ENCODE assay signal across 8 mouse cellular contexts in the genomic region with DNA sequence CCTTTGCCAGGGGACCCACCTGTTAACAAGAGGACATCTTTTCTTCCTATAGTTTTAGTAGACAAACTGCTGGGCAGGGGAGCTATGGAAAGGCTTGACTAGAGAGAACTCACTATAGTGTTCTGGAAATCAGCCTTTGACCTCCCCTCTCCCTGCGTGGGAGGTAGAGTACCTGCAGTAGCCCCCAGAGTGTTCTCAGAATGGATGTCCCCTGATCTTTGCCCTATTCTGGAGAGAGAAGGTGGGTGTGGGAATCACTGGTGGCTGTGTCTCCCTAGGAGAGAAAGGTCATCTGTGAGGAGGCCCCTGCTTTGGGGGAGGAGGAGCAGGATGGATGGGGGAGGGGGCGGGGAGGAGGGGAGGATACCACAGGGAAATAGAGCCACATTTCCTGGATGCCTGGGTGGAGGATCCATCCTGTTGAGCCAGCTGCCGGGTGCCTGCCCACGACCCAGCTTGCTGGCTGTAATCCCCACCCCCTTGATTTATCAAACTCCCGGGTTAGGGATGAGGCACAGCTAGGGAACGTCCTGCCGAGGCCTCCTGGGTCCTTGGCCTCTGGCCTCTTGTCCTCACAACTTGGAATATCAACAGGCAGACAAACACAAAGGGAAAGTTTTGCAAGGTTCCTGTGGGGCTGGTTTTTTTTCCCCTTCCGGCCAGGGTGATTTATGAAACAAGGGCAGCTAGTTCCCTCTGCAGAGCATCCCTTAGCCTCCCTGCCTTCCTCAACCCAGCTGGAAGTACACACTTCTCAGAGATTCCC. TPM values are rescaled to one million over a fixed set of nuclear protein-coding genes. Genes with fewer than 3 reads are reported as not detected.
DNase-seq lines count a peak whose midpoint lies in the region; ATAC-seq lines count a peak whose summit lies in the region.

No protein-coding gene starts in this region.

- no peak overlapping the region for H3K4me3 ChIP-seq in midbrain, embryonic 15.5 days
- H3K4me3 ChIP-seq in midbrain, embryonic 14.5 days (replicated peaks; ENCODE audit: low read depth, low read length), result no peak overlapping the region
- peak overlapping the region; percentile 50 for H3K4me3 ChIP-seq in heart, embryonic 15.5 days

- H3K27me3 ChIP-seq in midbrain, embryonic 15.5 days (replicated peaks), result no peaks in the 10 kb centered on the region
- no peaks in the 10 kb centered on the region for H3K27me3 ChIP-seq in midbrain, embryonic 14.5 days (ENCODE audit: control insufficient read depth, insufficient read depth, low read length)
- no peaks in the 10 kb centered on the region for H3K27me3 ChIP-seq in heart, embryonic 15.5 days

- WGBS in midbrain, embryonic 15.5 days, result 15% methylated on average over 8 of the region's 8 CpGs
- WGBS in midbrain, embryonic 14.5 days, result 10% methylated on average over 8 of the region's 8 CpGs
- WGBS in heart, embryonic 15.5 days, result 11% methylated on average over 8 of the region's 8 CpGs

- H3K9ac ChIP-seq in midbrain, embryonic 15.5 days, result no peak overlapping the region
- H3K9ac ChIP-seq in midbrain, embryonic 14.5 days (replicated peaks; ENCODE audit: low read length), result no peak overlapping the region
- no peak overlapping the region; the same call in 1 of the 2 replicates for H3K9ac ChIP-seq in heart, embryonic 15.5 days

- H3K9me3 ChIP-seq in midbrain, embryonic 15.5 days, result no peaks in the 10 kb centered on the region
- no peaks in the 10 kb centered on the region for H3K9me3 ChIP-seq in midbrain, embryonic 14.5 days (ENCODE audit: control insufficient read depth, low read length)
- no peaks in the 10 kb centered on the region for H3K9me3 ChIP-seq in heart, embryonic 15.5 days (replicated peaks)

- H3K27ac ChIP-seq in midbrain, embryonic 15.5 days, result no peak overlapping the region
- H3K27ac ChIP-seq in midbrain, embryonic 14.5 days (replicated peaks; ENCODE audit: low read depth, low read length), result no peak overlapping the region
- peak overlapping the region; percentile 63 for H3K27ac ChIP-seq in heart, embryonic 15.5 days

- 0 out of 2 replicates have a peak, but pooled peaks cover 5% of the 10 kb centered on the region for H3K4me1 ChIP-seq in midbrain, embryonic 15.5 days
- H3K4me1 ChIP-seq in midbrain, embryonic 14.5 days (ENCODE audit: control insufficient read depth, insufficient read depth, low read length), result no peaks in the 10 kb centered on the region
- H3K4me1 ChIP-seq in heart, embryonic 15.5 days (replicated peaks), result peaks cover 17% of the 10 kb centered on the region

- no peak for DNase-seq in midbrain, embryonic 14.5 days
- peak; percentile 75 to 89 for DNase-seq in kidney, postnatal 36 days
- DNase-seq in natural killer cell, adult 2 months (ENCODE audit: low spot score in 2 of 2), result no peak
- no peak for DNase-seq in right cerebral cortex, postnatal 25 days
- no peak for DNase-seq in thymus, postnatal 10 days (ENCODE audit: low spot score in 2 of 2)

- H3K4me2 ChIP-seq in midbrain, embryonic 15.5 days, result peak overlapping the region; percentile 43; the same call in 1 of the 2 replicates
- H3K4me2 ChIP-seq in midbrain, embryonic 14.5 days (ENCODE audit: low read length), result no peak overlapping the region
- H3K4me2 ChIP-seq in heart, embryonic 15.5 days, result peak overlapping the region; percentile 66

- peaks cover 18% of the 10 kb centered on the region for H3K36me3 ChIP-seq in midbrain, embryonic 15.5 days (replicated peaks)
- H3K36me3 ChIP-seq in midbrain, embryonic 14.5 days (ENCODE audit: control insufficient read depth, insufficient read depth, low read length), result peaks cover 43% of the 10 kb centered on the region
- peaks cover 11% of the 10 kb centered on the region; the same call in 1 of the 2 replicates for H3K36me3 ChIP-seq in heart, embryonic 15.5 days

- ATAC-seq in midbrain, embryonic 15.5 days (replicated peaks), result no peak
- no peak for ATAC-seq in midbrain, embryonic 14.5 days (ENCODE audit: low FRiP score, low TSS enrichment)
- ATAC-seq in heart, embryonic 15.5 days (replicated peaks; ENCODE audit: insufficient number of reproducible peaks, insufficient read depth, low FRiP score, low read depth), result no peak
- ATAC-seq in megakaryocyte progenitor cell, adult 5-6 weeks (replicated peaks; ENCODE audit: poor library complexity), result 0 out of 2 replicates have a peak, but pooled peaks have one; percentile 8

RNA-seq across cellular contexts. Expression of a gene that starts 2.5 kb away (rescaled TPM):
- polyA plus RNA-seq in midbrain, embryonic 15.5 days (2015; fragmentation: Nextera tagmentation; extraction: Ambion mirVana), result 1.2 and 1.8 TPM in 2 replicates
- polyA plus RNA-seq in midbrain, embryonic 14.5 days (2014; fragmentation: Nextera tagmentation; extraction: Ambion mirVana), result 0.53 and 0.67 TPM in 2 replicates
- 14.1 and 16.3 TPM in 2 replicates for polyA plus RNA-seq in heart, embryonic 15.5 days (2015; fragmentation: Nextera tagmentation; extraction: Ambion mirVana)
- not detected in 2 replicates for total RNA-seq in megakaryocyte progenitor cell, adult 5-6 weeks (2015)
- total RNA-seq in megakaryocyte progenitor cell, adult 5-6 weeks (2017), result not detected in 2 replicates

RNA-seq across cellular contexts. Expression of a gene that starts 9.7 kb away (rescaled TPM):
- polyA plus RNA-seq in midbrain, embryonic 15.5 days (2015; fragmentation: Nextera tagmentation; extraction: Ambion mirVana), result 4.0 and 4.2 TPM in 2 replicates
- polyA plus RNA-seq in midbrain, embryonic 14.5 days (2014; fragmentation: Nextera tagmentation; extraction: Ambion mirVana), result 5.5 and 6.2 TPM in 2 replicates
- polyA plus RNA-seq in heart, embryonic 15.5 days (2015; fragmentation: Nextera tagmentation; extraction: Ambion mirVana), result 1.6 TPM in 2 replicates
- total RNA-seq in megakaryocyte progenitor cell, adult 5-6 weeks (2015), result 4.7 and 5.1 TPM in 2 replicates
- 2.0 and 3.0 TPM in 2 replicates for total RNA-seq in megakaryocyte progenitor cell, adult 5-6 weeks (2017)

RNA-seq across cellular contexts. Expression of a gene that starts 10.5 kb away (rescaled TPM):
- not detected in 2 replicates for polyA plus RNA-seq in midbrain, embryonic 15.5 days (2015; fragmentation: Nextera tagmentation; extraction: Ambion mirVana)
- 0.07 TPM in 1 of 2 replicates, not detected in the other for polyA plus RNA-seq in midbrain, embryonic 14.5 days (2014; fragmentation: Nextera tagmentation; extraction: Ambion mirVana)
- polyA plus RNA-seq in heart, embryonic 15.5 days (2015; fragmentation: Nextera tagmentation; extraction: Ambion mirVana), result 0.03 and 0.05 TPM in 2 replicates
- total RNA-seq in megakaryocyte progenitor cell, adult 5-6 weeks (2015), result not detected in 2 replicates
- total RNA-seq in megakaryocyte progenitor cell, adult 5-6 weeks (2017), result not detected in 2 replicates

RNA-seq across cellular contexts. Expression of a gene that starts 10.6 kb away (rescaled TPM):
- not detected in 2 replicates for polyA plus RNA-seq in midbrain, embryonic 15.5 days (2015; fragmentation: Nextera tagmentation; extraction: Ambion mirVana)
- not detected in 2 replicates for polyA plus RNA-seq in midbrain, embryonic 14.5 days (2014; fragmentation: Nextera tagmentation; extraction: Ambion mirVana)
- polyA plus RNA-seq in heart, embryonic 15.5 days (2015; fragmentation: Nextera tagmentation; extraction: Ambion mirVana), result 0.10 TPM in 1 of 2 replicates, not detected in the other
- not detected in 2 replicates for total RNA-seq in megakaryocyte progenitor cell, adult 5-6 weeks (2015)
- not detected in 2 replicates for total RNA-seq in megakaryocyte progenitor cell, adult 5-6 weeks (2017)

RNA-seq across cellular contexts. Expression of a gene that starts 24.8 kb away (rescaled TPM):
- polyA plus RNA-seq in midbrain, embryonic 15.5 days (2015; fragmentation: Nextera tagmentation; extraction: Ambion mirVana), result 0.36 TPM in 1 of 2 replicates, not detected in the other
- not detected in 2 replicates for polyA plus RNA-seq in midbrain, embryonic 14.5 days (2014; fragmentation: Nextera tagmentation; extraction: Ambion mirVana)
- 0.43 and 0.64 TPM in 2 replicates for polyA plus RNA-seq in heart, embryonic 15.5 days (2015; fragmentation: Nextera tagmentation; extraction: Ambion mirVana)
- 1.2 TPM in 1 of 2 replicates, not detected in the other for total RNA-seq in megakaryocyte progenitor cell, adult 5-6 weeks (2015)
- total RNA-seq in megakaryocyte progenitor cell, adult 5-6 weeks (2017), result not detected in 2 replicates

Comparison
In these comparisons a context has a peak if more than half of its experiments do, and no peak if none do; other contexts are left out.
1. DNase-seq: peak in kidney, postnatal 36 days (2 of 2); none in midbrain, embryonic 14.5 days (single experiment), natural killer cell, adult 2 months (0 of 2), right cerebral cortex, postnatal 25 days (single experiment) and thymus, postnatal 10 days (0 of 2).